Mouse (Mus musculus) thymus, postnatal 36 days (tissue): ENCODE measurements at regions not wholly inside any gene's neighbourhood (a gene's known extent, or its start where the extent isn't known, plus 50 kb on each side); places are given as distances from the start of the nearest gene placed in this dataset.
"Not testable (repeated sequence)": the region's sequence is repeated elsewhere in the genome, so short reads cannot be mapped to it uniquely, and the experiment has no call there.

Experiments used
- DNase-seq, 2 experiments: peaks; one replicate each; pipeline ENCODE4 v3.0.0; 2022; ENCODE audit warnings: mixed read lengths in 2 of 2

DNA sequence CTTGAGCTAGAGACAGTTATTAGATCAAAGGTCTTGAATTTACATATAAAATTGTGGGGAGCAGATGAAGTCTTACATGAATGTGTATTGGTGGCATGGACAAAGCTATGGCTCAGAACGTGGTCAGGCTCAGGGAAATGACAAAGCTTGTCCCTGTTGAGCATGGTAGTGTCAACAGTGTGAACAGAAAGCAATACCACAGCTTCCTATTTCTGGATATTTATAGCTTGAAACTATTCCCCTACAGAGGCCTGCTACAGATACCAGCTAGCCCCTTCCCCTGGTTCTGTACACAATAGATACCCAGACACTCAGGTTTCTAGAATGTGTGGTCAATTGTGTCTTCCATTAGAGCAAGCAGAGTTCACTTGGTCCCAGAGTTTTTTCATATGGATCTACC, 236.8 kb upstream of the Rarb start:
- no peak for DNase-seq

DNA sequence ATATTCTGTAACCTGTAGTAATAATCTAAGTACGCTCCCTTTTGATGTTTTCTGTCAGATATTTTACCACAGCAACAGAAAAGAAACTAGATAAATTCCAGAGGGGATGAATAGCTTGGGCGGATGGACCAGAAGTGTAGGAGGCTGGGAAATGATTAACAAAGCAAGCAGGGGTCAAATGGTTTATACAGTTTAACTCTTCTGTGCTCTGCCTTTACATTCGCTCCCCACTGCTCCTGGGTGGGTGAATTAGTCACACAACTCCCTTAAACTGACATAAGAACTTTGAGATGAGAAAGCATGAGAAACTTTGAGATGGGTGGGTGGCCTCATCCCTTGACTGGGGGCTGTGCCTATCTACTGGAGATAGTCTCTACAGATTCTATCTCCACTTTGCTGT, 235.4 kb upstream of the Rarb start:
- DNase-seq, result no peak

DNA sequence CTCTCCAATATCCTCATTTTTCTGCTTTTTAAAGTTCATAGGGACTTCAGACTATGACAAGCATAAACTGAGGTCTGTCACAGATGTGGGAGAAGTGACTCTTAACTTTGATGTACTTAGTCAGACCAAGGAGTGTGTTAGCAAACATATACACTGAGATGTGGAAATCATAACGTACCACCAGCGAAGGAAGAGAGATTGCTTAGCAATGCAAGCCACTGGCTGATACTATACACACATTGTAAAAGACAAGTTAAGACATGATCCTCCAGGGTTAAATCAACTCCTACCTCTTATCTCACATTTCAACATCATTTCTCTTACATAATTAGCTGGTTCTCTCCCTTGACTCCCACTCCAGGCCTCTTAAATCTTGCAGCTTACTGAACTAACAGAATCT, 227.9 kb upstream of the Rarb start:
- DNase-seq, result no peak

DNA sequence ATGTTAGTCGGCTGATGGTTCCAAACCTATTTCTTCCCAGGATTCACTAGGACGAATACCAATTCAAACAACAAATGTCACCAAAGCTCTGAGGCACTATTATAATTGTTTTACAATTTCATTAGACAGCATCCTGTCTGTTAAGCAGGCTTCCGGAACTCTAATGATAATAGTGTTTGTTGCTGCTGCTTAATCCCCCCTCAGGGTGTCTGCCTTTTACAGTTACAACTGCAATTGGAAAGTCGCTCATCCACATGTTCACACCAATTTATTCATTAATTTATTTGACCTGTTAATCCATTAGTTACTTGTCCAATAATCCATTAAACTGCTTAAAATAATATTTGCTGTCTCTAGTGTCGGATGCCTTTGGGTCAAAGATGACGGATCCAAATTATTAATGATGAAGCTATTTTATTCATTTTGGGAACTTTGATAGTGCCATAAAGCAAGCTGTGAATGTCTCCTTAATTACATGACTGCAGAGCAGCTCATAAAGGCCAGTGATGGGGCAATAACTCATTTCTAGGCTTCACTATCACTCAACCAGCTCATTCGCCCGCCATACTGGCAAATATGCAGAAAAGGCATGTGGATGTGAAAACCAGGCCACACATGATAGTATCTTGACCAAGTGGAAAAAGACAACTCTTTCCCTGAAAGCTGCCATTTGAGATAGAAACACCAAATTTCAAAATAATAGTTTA, 226.6 kb upstream of the Rarb start:
- no peak for DNase-seq

DNA sequence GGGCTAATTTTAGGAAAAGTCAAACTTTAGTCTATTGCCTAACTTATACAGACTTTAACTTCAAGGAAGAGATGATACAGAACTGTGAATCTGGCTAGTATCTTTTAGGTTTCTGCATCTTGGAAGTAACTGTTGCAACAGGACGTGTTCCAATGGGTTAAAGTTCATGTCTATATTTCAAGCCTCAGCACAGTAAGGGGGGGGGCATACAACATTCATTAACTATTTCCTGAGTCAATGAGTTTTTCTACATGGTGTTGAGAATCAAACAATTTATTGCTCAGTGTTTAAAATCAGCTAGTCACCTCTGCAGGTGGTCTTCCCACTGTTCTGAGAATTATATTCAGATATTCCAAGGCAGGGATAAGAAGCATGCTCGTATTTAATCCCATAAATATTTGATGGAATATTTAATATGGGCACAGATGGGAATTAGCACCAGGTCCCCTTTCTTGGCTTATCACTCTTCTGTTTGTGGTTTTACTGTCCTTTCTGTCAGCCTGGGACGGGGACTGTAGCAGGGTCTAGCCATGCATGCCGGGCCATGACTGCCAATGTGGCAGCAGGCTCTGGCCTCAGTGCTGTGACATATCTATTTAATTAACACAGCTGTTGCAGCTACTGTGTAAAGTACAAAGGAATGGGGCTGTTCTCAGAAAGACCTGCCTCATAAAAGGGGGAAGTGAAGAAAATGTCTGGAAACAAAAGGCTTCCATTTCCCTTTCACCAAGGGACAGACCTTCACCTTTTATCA, 201.8 kb upstream of the Rarb start:
- DNase-seq, result no peak

DNA sequence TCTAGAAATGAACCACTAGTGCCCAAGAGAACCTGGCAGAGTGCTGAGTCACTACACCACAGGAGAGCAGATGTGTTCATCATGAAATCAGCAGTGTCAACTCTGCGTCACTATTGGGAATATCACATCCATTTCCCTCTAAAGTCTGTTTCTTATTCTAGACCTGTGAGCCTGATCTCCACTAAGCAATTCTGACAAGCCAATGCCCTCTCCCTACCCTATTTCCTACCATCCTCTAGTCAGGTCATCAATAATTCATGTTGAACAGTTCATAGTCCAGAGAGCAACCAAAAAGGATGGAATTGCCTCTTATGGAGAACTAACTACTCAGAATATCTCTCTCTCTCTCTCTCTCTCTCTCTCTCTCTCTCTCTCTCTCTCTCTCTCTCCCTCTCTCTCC, 194.0 kb upstream of the Rarb start:
- no peak for DNase-seq

DNA sequence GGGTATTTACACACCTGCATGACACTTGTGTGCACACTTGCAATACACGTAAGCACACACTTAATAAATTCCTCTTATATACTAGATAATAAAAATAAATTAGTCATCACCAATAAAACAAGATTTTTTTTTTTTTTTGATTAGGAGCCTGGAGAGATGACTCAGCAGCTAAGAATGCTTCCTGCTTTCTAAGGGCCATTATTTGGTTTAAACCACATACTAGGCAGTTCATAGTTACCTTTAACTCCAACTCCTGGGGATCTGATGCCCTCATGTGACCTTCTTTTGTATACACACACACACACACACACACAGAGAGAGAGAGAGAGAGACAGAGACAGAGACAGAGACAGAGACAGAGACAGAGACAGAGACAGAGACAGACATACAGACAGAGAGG, 193.2 kb upstream of the Rarb start:
- no peak for DNase-seq

DNA sequence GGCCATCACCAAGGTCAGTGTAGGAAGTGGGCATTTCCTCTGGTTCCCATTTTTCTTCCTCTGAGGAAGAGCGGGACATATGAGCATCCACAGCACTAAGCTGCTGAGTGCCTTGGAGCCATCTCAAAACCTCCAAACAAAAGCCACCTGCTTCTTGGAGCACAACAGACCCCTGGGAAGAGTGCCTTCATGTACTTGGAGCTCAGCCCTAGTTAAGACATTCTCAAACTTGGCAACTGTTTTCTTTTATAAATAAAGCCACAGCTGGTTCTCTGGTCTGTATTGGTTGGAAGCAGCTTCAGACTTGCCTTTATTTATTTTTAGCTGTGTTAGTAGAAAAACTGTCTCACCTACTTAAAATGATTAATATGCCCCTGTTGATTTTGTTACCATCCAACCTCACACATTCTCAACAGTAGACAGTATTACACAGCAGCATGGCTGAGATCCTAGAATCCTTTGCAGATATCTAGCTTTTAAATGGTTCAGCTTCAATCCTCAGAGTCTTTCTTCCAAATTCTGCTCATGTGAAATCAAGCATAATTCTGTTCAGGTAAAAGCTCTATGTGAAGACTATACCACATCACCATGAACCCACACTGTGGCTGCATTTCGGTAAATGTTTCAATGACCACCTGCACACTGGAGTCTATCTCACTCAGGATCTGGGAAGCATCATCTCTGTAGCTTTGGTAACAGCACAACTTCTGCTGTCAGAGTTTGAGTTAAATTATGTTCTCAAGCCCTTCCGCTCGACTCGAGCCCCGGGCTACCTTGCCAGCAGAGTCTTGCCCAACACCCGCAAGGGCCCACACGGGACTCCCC, 186.4 kb upstream of the Rarb start:
- no peak for DNase-seq

DNA sequence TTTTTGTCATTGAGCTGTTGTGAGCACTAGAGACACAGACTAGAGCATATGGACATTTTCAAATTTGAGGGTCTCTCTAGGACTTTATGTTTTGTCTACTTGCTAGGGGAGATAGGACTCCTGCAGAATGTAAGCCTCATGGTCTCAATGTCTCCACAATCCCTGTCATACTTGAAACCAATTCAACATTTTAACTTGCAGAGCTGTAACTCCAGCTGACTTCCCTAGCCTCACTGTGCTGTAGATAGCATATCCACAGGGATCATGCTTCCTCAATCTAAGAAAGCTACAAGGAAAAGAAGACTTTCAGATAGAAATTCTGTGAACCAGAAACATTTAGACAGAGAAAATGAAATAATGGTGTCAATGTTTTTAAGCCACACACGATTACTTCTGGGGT, 185.8 kb upstream of the Rarb start:
- DNase-seq, result no peak

DNA sequence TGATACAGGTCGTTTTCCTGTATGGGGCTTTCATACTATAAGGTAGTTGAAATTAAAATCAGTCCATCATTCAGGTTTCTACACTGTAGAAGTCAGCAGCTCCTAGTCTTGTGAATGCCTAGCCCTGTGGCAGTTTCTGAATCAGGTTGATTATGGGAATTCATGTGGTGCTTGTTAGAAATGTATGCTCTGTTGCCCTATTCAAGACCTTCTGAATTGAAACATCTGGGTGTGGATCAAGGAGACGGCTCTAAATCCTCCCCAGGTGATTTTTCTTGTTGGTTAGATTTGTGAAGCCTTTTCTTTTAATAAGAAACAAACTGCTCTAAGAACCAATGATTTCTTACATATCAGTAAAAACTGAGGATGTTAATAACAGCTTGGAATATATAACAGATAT, 177.8 kb upstream of the Rarb start:
- DNase-seq, result no peak

DNA sequence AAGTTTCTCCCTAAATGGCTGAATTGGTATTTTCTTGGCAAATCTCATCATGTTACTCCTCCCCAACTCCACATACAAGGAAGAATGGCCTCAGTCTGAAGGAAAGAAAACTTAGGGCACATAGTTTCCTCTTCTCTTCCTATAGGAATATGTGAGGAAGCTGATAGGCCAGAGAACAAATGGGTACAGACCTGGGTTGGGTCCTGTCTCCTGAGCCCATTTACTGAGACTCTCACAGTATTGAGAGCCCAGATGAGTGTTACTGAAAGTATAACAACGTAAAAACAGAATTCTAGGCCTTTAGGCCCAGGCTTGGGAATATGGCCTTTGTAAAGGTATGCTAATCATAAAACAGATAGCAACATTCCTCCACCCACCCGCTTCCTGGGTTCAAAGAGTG, 152.0 kb upstream of the Rarb start:
- not testable (repeated sequence) for DNase-seq

DNA sequence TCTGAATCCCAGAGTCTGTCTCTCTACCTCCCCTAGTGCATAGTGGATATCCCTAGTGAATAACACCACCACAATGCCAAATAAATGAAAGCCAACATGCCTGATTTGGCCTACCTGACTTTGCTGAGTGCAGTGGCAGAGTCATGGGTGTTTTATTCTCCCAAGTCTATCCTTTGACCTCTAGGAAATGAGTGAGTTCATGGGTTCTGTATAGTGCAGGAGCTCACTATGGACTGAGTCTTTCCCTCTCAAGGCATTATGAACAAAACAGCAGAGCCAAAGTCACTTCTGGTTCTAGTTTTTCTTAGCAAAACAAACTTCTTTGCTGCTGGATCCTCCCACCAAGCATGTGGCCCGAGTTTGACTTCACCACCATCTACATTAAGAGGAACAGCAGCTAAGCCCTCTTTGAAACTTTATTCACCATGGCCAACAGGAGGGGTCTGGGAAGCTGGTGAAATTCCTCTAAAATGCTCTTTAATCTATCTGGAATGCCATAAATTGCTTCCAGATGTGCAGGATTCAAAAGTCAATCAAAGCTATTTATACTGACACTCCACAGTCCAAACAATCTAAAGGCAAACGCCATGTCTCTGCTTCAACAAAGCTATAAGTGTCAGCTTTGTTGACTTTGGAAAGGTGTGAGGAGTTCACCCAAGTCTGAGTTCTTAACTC, 145.9 kb upstream of the Rarb start:
- no peak for DNase-seq

DNA sequence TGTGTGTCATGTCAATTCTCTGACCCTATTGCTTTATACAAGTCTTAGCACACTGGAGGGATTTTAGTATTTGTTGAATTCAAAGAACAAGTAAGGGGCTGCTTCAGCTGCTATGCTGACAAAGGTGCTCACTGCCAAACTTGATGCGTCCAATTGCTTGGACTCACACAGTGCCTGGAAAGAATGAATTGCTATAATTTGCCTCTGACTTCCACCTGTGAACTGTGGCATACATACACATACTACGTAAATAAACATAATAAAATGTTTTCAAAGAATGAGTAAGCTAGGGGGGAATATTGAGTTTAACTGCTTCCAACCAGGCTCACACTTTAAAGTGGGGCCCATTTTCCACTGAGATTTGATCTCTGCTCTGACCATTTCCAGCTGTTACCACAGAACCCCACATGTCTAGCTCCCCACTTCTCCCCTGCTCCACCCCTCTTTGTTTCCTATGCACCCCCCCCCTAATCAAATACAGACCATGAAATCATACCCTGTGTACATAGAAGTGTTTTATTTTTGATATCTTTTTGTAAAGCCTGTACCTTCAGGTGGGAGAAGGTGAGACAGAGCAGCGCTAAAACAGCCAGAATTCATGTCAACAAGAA, 143.4 kb upstream of the Rarb start:
- no peak for DNase-seq

DNA sequence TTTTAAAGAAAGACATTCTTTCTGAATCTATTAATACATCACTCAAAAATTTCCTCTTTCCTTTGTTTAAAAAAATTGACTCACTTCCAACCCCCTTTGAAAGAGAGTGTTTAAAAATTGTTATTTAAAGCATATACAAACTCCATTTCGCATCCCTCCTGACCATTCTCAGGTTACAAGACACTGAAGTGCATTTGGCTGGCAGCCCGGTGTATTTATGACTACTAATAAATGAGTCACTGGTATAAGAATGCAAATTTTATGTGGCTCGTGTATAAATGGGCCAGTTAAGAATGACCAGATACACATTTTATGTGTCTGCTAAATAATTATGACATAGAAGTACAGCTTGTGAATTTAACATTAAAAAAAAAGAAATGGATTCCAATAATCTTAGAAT, 138.8 kb upstream of the Rarb start:
- no peak for DNase-seq

DNA sequence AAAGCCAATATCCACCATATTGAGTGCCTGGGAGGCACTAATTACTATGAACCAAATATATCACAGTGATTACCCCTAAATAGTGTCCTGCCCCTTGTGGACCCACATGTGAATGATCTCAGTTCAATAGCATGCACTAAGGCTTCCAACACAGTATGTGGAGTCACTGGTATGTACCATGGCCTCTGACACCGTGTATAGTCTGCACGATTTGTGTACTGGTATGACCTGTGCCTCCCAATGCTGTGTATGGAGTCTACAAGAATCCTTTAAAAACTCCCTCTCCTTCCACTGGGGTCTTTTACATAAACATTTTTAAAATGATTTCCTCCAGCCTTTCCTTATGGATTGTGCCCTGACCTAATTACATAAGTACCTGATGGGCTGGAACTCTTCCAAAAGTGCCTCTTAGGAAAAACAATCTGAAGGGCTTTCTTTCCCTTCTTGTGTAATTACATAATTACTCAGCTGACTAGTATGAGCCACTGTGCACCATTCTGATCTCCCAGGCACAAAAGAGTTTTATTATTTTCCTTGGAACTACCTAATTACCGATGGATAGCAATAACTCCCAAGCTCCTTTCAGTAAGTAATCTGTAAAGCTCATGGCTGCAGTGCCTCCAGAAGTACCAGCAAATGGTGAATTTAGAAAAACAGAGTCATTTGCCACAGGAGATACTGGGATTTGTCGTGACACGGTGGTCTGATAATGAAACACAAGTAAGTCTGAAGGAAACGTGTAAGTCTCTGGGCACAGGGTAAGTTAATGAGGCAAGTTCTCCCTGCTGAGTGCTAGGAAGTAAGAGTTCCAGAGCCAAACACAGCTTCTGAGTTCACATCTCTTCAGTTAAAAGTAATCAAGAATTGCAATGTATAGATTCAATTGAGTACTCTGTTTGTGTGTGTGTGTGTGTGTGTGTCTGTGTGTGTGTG, 135.8 kb upstream of the Rarb start:
- no peak for DNase-seq

DNA sequence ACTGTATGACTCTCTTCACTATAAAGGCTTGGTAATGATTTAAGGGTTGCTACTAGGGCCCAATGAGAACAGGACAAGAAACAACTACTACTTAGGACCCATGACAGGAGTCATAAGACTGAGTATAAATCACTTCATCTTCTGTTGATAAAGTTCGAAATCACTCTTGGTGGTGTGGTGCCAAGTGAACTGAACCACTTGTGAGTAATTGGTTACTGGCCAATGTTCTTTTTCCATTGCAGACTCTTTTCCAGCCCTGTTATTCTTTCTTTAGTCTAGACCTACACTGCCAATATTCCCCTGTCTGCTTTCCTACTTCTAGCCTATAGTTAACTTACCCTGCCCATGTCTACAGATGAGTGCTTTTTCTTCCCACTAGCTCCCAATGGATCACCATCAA, 129.8 kb upstream of the Rarb start:
- no peak for DNase-seq

DNA sequence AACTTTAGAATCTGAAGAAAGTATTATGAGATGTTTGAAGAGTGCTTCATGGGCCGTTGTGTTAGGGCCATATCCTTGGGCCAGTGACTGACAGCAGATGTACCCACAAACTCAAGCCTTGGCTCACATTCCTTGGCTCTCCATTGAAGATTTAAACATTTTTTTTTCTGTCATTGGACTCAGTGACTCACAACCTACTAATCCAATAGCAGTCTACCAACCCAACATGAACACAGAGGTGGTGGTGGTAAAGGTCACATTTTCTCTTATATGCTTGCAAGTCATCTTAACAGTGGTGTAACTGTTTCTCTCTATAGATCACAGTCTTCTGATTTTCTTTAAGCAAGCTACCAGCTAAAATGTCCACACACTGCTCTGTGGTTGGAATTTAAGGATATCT, 125.5 kb upstream of the Rarb start:
- no peak for DNase-seq

DNA sequence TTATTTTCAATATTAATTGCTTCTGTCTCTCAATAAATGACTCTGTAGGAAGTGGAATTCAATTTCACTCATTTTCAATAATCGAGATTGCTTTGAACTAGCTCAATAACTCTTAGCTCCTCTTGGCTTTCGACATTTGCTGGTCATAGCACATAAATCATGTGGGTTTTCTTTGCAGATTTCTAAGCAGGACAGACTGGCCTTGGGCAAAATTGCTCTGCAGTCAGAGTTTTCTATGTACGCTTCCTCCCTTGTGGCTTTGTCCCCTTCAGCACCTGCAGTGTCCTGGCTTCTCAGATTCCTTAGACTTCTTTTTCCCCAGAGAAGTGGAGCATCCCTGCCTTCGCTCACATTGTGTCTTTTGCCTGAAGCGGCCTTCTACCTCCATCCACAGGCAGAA, 124.6 kb upstream of the Rarb start:
- no peak for DNase-seq

DNA sequence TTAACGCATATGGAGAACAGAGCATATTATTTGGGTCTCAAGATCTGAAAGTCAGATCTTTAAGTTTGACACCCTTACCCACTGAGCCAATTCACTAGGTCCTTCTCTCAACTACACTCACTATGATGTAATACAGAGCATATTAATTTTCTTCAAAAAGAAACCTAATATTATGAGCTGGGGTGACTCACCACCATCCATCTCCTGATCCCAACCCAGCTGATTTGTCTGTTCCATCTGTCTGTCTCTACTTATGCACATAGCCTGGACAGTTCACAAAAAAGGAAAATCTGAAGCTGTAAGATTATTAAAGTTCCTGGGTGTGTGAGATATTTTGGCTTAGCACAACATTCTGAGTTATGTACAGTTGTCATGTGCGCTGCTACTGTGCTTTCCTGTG, 108.2 kb upstream of the Rarb start:
- DNase-seq, result no peak

DNA sequence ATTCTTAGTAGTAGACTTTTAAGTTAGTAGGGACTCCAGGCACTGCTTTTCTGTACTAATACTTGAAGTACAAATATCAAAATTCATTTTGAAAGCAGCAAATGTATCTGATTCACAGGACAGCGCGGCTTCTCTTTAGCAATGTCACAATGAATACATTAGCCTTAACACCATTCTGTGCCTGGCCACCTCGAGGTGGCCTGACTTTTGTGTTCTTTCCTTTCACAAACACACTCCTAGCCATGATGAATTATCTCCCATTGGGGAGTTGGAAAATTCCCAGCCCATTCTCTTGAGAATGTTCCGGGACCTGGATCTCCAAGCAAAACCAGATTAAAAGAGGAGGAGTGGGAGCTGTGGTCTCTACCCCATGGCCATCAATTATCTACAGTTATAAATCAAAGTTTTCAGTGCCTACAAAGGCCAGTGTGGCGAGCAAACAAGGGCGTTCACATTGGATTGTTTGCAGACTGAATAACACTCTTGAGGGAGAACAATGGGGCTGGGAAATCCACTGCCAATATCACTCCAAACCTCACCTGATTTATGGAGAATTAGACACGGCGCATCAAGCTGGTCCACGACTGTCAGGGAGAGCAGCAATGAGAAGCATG, 82.7 kb upstream of the Rarb start:
- no peak for DNase-seq
